Mouse (Mus musculus): ENCODE measurements around the gene Ppargc1a.

Ppargc1a gene

DNA sequence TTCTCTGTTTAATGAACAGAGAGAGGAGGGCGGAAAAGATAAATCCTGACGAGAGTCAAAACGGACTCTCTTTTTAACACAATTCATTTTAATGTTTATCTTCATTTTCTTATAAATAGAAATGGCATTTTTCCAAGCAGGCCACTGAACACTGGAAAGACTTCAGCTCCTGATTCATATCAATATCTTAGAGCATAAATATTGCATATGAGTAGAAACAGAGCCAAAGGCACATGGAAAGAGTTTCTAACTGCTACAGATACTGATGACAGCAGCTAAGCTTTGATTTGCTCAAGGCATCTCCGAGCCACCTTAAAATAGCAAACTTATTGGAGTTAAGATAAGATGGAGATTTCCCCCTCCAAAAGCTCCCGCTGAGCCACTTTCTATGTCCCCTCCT, 14.3 kb downstream of the Ppargc1a start:
- no peak for DNase-seq (ENCODE audit: low spot score in 2 of 2)

DNA sequence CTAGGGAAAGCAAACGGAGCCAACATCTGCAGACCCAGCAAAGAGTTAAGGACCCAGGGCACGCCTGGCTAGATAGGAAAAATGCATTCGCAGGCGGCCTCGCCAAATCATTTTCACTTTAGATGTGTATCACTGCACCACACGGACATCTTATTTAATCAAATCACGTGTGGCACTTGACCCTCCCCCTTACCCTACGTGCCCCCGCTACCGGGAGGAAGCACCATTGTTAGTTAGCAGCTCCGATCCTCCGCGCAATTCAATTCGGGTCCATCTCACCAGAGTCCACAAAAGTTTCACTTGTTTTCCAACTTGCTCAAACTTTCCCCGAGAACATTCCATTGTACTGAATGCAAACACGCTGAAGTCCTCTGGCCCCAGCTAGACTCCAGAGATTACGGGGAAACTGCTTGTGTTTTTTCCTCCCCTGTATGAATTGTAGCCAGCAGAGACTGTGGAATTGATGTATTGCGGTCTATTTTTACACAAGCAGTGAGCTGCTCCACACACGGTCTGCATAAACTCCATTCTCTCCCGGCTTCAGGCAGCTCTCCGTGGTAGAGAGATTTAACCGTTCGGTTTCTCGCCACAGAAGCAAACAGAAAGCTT, 14.9 kb downstream of the Ppargc1a start:
- peak; percentile 53 to 59 for DNase-seq (ENCODE audit: low spot score in 2 of 2)

DNA sequence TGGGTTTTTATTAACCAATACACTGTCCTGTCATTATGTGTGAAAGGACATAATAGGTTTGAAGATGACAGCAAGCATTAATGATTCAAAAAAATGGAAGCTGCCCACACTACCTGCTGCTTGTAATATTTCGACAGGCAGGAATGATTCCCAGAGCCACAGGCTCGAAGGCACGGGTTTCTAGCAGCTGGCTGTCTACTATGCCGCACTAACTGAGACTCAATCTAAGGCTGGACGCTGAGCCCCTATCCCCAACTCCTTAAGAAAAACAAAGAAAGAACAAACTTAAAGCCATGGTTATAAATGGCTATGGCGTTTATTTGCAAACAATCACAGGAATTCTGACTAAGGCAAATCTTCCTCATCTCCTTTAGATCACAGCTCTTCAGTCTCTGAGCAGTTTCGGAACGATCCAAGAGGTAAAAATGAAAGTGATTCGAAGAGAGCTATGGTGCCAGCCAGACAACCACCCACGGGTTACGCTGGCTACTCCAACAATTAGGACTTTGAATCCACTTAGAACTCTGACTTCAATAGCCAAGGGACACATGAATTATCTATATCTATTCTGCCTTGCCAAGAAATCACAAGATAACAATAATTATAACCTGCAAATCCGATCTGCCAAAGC, 15.6 kb downstream of the Ppargc1a start:
- no peak for DNase-seq (ENCODE audit: low spot score in 2 of 2)

DNA sequence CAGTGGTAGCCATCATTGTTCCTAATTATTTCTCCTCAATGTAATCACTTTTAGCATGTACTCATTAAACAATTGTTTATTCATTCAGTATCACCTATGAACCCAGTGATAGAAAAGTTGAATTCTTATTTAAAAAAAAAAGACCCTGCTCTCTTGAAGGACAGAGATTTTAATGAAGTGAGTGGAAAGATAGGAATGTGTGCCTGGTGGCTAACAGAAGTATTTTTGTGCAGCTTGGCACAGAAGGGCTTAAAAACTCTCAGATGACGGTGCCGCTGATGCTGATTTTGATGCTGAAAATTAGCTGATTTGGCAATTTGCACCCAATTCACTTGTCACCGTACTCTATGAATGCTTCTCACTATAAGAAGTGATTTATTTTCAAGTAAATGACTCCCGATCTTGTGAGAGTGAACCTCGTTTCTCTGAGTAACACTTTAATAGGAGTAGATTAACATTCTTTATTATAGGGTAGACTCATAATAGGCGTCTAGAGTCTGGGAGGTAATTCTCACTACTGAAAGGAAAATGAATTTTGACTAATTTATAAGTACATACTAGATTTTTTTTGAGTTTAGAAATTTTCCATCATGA, 20.0 kb downstream of the Ppargc1a start:
- no peak for DNase-seq (ENCODE audit: low spot score in 2 of 2)

DNA sequence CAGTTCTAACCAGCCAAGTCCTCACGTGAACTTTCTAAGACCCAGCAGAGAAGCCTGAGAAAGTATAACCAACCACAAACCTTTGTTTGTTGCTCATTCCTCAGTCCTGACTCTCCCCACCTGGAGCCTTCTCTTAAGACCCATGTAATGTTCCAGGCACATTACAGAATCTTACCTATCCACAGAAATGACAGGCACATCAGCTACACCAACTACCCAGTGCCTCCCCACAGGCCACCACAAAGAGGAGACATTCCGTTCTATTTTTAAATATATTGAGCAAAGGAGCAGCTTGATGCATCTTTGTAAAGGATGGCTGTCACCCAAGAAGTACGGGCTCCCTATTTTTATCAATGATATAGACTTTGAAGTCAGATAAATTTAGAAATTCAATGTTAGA, 20.7 kb downstream of the Ppargc1a start:
- DNase-seq (ENCODE audit: low spot score in 2 of 2) = no peak

DNA sequence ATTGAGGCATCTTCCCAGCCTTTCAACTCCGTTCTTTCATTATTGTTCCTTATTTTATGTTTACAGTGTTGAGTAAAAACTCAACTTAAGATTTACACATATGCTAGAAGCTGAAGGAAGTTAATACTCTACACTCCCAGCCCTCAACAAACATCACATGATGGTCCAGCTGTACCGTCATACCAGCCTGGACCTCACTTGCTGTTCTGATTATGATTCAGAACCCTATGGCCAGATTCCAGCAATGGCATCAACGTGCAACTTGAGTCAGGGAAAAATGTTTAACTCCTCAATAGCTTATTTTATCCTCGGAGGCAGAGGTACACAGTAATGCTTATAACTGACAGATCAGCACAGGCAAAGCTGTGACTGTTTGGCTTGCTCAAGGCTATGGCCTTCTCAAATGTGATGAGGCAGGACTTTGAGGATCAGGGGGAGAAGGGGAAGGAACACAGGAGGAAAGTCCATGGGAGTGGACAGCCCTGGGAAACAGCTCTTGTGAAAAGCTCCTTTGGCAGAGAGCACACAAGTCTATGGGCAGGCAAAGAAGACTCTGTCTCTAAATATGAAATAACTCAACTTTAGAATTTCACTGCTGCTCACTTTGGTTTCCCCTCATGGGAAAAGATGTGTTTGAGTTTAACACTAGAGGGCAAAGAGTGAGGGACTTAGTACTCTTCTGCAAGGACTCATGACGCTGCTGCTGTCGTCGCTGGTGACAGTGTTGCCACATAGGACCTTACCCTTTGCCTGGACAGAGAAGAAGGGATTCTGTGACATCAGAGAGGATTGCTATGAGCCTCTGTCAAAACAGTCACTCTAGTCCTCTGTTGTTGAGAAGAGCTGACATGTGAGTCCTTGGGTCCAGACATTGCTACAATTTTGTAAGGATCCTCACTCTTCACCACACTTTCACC, 22.1 kb downstream of the Ppargc1a start:
- no peak for DNase-seq (ENCODE audit: low spot score in 2 of 2)

DNA sequence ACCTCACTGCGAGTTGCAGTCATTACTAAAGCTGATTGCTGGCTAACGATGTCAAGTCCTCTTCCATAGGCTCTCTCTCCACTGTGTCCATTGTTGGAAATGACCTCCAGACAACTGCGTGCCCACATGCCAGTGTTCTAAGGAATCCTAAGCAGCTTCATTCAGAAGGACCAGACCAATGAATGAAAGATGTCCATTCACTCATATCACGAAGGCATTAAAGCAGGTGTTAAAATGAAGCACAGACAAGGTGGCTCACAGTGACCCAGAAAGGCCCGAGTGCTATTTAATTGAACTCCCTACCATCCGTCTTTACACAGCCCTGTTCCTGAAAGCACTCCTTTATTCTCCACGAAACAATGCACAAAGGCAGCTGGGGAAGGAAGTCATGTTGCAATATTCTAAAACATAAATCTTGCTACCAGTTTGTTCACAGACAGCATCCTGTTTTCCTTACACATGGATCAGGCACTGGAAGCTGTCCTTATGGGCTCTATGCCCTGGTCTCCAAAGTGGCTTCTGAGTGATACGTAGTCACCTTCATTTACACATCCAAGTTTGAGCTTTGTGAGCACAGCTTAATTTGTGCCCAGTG, 23.3 kb downstream of the Ppargc1a start:
- DNase-seq (ENCODE audit: low spot score in 2 of 2) = no peak

DNA sequence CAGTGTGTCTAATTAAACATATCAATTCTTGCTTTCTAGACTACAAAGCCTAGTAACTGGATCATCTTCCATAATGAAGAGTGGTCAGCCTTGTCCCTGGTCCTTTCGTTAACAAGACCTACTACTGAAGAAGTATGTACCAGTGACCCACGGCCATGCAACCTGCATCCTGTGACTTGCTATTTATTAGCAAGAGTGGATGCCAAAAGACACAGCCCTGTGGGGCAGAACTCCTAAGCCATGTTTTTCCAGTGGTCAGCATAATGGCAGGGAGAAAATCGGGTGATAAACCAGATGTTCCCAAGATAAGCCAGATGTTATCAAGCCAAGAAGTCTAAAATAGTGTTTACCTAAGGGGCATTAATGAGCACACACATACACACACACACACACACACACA, 26.0 kb downstream of the Ppargc1a start:
- DNase-seq (ENCODE audit: low spot score in 2 of 2) = no peak

DNA sequence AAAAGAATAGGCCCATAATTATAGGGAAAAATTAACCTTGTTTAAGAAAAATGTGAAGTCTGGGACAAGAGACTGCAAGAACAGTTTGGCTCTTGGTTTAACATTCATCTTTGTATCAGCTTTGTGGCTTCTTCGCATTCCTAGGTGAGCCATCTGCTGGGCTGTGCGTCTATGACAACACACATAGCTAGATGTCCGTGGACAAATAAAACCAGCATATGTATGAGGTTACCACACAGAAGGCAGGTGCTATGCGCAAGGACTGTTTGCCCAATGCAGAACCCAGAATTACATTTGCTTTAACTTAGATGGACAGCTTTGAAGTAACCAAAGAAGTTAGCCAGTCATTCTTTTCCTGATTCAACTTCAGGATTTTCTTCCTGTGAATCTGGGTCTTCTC, 26.7 kb downstream of the Ppargc1a start:
- DNase-seq (ENCODE audit: low spot score in 2 of 2) = no peak

DNA sequence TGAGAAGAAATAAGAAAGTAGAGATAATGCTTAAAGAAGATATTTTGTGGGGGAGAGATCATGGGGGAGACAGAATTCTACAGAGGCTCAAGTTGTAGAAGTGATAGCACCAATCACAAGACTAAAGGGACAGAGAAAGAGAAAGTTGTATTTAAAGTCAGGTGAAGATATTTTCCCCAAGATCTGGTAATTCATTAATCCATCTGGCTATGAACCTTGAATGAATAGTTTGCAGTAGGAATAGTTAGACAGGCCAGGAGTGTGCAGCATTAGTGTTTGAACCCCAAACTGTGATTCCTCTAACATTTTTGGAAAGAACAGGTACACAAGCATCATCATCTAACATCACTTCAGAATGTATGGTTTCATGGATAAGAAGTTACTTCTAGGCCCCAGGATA, 28.0 kb downstream of the Ppargc1a start:
- no peak for DNase-seq (ENCODE audit: low spot score in 2 of 2)

DNA sequence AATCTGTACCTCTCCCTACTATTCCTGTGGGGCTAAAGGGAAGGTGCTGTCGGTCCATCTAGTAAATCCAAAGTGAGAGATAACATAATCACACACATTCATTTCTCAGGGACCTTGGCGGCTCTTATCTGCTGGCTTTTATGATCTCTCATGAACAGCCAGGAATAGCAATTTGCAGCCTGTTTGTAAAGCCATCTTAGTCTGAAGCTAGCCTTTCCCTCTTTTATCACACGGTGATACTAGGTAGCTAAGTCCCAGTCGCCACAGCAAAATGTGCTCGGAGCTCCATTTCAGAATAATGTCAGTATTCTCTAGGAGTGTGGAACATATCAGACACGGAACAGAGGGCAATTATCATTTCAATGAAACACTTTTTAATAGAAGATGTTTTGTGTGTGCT, 29.2 kb downstream of the Ppargc1a start:
- no peak for DNase-seq (ENCODE audit: low spot score in 2 of 2)

DNA sequence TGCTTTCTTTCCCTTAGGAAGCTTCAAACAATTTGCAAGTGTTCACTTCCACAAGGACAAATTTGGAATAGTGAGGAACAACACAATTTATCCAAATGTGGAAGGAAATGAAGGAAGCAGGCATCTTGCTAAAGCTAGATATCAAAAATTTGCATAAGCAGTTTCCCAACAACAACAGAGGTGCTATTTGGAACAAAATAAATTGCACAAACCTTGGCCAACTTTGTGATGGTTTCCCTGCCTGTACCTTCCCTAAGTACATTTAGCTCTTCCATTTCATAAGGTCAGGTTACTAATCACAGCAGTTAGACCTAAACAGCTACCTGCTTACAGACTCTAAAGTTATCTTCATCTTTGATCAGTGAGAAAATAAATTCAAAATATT, 29.9 kb downstream of the Ppargc1a start:
- no peak for DNase-seq (ENCODE audit: low spot score in 2 of 2)

DNA sequence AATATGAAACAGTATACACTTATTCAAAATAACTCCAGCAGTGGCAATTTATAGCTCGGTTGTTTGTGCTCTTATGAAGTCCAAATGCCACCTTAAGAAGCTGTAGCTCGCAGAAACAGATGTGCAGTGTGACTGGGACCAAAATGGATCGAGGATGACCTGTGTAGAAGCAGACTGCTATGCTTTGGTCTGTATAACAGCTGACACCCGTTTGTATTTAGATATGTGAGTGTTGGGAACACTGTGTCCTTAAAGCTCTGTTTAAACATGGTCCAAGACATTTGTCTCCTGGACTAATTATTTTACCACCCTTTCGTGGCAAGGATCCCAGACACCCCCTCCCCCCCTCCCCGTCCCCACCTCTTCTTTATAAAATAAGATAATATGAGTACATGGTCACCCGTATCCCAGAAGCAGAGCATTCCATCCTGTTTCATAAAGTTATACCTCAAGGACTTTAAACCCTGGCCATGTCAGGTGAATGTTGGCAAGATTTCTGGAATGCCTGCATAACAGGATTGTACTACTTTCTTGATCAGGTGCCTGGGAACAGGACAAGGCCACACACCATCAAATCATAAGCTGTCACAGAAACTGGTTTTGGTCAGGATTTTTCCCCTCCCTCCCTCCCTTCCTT, 30.4 kb downstream of the Ppargc1a start:
- no peak for DNase-seq (ENCODE audit: low spot score in 2 of 2)

DNA sequence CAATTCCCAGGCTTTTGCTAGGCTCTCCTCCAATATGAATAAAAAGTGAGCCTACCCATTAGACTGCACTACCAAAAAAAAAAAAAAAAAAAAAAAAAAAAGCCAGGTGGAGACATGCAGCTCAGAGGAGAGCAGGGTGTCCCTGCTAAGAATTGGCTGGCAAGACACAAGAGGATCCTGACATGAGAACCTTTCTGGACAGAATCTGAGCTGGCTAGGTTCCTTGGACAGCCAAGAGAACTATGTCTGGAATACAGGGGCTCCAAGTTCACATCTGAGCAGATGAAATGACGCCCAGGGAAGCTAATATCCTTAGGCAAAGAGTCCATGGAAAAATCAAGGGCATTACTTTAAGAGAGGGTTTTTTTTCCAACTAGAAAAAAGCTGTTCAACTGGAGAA, 33.1 kb downstream of the Ppargc1a start:
- DNase-seq (ENCODE audit: low spot score in 2 of 2) = no peak

DNA sequence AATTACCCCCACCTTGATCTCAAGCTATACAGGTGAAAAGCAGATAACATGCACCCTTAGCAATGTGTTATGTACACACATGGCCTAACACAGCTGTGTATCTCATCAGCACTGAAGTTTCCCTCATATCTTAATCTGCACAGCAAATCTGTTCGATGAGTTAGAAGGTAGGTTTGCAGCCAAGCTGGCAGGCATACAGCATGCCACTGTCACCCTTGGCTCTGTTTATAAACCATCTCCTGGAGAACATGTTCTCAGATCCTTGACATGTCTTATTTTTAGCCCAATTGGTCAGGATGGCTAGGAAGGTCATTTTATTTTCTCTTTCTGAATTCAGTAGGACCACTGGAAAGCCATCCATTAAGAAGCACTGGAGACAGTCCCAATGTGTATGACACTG, 36.2 kb downstream of the Ppargc1a start:
- no peak for DNase-seq (ENCODE audit: low spot score in 2 of 2)

DNA sequence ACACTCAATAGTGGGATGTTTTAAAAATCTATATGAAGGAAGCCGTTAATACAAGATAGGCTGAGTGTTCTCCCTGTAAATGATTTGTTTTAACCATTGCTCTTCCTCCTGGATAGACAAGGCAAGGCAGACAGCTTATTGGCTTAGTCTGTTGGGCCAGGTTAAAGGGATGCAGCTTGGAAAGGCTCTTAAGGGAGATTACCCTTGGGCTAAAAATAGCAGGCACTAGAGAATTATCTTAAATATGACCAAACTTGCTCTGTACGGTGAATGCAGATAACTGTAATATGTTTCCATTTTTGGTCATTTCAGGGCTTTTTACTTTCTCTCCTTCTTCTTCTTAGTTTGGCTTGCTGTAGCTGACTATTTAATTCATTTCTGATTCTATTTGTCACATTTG, 38.1 kb downstream of the Ppargc1a start:
- DNase-seq (ENCODE audit: low spot score in 2 of 2) = no peak

DNA sequence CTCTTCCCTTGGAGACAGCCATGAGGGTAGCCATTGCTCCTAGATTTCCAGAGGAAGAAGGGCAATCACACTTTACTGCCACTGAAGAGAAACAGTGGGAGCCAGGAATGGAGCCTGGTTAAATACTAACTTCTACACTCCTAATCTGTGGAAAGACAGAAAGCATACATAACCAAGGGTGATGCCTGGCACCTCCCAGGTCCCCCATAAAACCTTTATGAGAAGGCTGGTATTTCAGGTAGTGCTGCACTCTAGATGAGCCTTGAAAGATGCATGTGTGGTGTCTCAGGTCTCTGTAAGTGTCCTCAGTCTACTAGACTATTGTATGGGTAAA, 39.4 kb downstream of the Ppargc1a start:
- DNase-seq (ENCODE audit: low spot score in 2 of 2) = no peak

DNA sequence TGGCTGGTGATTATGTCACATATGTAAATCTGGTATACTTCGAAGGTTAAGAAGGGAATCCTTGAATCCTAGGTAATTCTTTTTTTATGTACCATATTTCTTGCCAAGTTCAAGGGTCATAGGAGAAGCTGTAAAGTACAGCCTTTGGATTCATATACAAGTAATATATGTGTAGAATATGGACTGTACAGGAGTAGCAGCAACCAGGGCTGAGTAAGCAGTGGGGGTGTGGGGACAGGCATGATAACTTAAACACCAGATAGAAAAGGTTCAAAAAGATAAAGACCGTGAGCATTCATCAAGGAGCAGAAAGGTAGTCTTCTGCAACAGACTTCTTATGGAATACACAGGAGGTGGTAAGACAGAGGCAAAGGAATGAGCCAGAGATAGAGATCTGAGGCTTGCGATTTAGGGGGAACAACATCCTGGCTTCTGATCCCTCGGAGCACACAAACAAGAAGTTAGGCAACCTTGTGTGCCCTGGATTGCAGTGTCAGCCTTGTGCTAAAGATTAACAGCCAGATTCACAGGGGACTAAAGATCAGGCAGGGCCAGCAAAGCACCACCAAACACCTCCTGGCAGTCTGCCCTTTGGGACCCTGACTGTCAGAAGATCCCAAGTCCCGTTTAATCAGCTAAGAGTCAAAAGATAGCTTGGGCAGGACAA, 39.9 kb downstream of the Ppargc1a start:
- no peak for DNase-seq (ENCODE audit: low spot score in 2 of 2)

DNA sequence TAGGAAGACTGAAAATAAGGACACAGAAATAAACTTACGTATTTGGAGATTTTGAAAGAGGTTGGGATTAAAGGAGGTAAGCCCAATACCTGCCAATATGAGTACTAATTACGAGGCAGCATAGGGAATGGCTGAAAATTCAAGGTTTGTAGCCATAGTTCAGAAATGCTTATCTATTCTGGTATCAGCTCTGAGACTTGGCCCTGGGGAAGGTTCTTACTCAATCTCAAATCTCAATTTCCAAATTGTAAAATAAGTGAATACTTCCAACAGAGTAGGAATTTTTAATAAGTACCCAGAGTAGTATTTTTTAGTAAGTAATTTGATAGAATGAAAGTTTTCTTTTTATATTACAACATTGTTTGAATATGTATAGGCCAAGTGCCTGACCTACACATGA, 41.7 kb downstream of the Ppargc1a start:
- no peak for DNase-seq (ENCODE audit: low spot score in 2 of 2)

DNA sequence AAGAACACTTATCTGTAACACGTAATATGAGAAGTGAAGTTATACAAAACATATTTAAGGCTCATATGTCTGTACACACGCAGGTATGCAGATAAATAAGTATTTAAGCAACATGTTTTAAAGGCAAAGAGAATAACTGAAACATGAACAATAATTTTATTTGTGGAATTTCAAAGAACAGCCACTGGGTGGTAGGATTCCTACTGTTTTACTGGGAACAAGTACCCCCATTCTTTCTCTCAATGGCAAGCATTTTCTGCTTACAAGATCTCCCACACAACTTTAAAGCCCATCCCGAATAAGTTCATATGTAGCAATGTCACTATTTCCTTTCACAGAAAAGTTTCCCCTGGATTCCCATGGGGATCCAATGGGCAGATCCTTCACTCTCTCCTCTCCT, 46.7 kb downstream of the Ppargc1a start:
- DNase-seq (ENCODE audit: low spot score in 2 of 2) = no peak

DNA sequence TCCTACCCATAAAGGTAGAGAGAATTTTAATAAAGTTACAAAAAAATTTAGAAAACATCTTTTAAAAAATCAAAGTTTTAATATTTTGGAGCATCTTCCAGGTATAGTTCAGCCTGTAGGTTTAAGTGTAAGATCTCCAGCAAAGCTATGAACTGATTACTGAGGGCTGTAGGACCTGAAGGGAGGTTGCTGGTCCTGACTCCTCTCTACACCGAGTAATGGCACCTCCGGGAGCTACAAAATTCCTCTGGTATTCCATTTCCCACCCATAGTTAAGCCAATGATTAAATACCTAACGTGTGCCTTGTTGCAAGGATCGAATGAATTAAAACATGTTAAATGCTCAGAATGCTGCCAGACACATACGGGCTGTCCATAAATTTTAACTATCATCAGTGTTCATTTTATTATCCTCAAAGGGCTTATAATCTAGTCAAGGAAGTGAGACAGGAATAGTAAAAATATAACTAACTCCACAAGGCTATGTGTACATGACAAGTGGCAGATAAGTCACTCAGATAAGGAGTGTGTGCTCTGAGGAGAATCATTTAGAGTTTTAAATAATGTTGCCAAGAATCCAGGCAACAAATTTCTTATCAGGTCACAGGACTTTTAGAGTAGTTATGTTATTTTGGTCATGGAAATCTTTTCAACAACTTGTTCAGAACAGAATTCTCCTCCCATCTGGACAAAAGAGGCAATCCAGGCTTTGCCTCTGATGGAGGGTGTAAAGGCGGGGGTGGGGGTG, 49.9 kb downstream of the Ppargc1a start:
- DNase-seq (ENCODE audit: low spot score in 2 of 2) = no peak

All from spleen, postnatal 36 days (tissue).